Comparison of ENCODE assay signal across 11 mouse cellular contexts in genomic region chr19:55219359-55219758, GRCm38 (mm10). TPM values are rescaled to one million over a fixed set of nuclear protein-coding genes. Genes with fewer than 3 reads are reported as not detected.
A peak's percentile ranks its signal among the peaks of the same experiment; 100 is the strongest.
DNase-seq lines count a peak whose midpoint lies in the region; ATAC-seq lines count a peak whose summit lies in the region.
"Had no signal": no experiment of that assay in that cellular context is flagged by ENCODE, and none has a peak within 500 bp of the region (broad histone marks: within the 10 kb centered on the region; RNA-seq: fewer than 3 reads in every experiment).

No protein-coding gene starts in this region.

- H3K4me2 ChIP-seq in liver, embryonic 11.5 days: peak overlapping the region; percentile 72
- H3K4me2 ChIP-seq in embryonic facial prominence, embryonic 13.5 days: peak overlapping the region; percentile 61; the same call in 1 of the 2 replicates
- H3K4me2 ChIP-seq in intestine, embryonic 16.5 days (ENCODE audit: low read depth, low read length): no peak overlapping the region

- H3K36me3 ChIP-seq in liver, embryonic 11.5 days (ENCODE audit: control insufficient read depth, insufficient read depth, low read length): no peaks in the 10 kb centered on the region
- H3K36me3 ChIP-seq in embryonic facial prominence, embryonic 13.5 days: no peaks in the 10 kb centered on the region
- H3K36me3 ChIP-seq in intestine, embryonic 16.5 days (ENCODE audit: control insufficient read depth, insufficient read depth, low read length): no peaks in the 10 kb centered on the region

- ATAC-seq in liver, embryonic 11.5 days (replicated peaks; ENCODE audit: low FRiP score): no peak; the same call in 1 of the 2 replicates
- no peak for ATAC-seq in embryonic facial prominence, embryonic 13.5 days (ENCODE audit: insufficient number of reproducible peaks, insufficient read depth, low FRiP score, low TSS enrichment, low read depth)
- ATAC-seq in intestine, embryonic 16.5 days: 0 out of 2 replicates have a peak, but pooled peaks have one; percentile 22
- ATAC-seq in CD4-positive, CD25-positive, alpha-beta regulatory T cell, adult 4 months: no peak

- no peak for DNase-seq in liver, embryonic 11.5 days (ENCODE audit: low spot score)
- no peak for DNase-seq in liver
- DNase-seq in lung, postnatal 36 days: peak; percentile 49
- DNase-seq in cerebellum, adult 9-11 months: no peak
- DNase-seq: gastrocnemius, adult 2 months; retina, postnatal 1 day; thymus, adult 2 months had no signal

- H3K4me3 ChIP-seq in liver, embryonic 11.5 days (ENCODE audit: low read depth, low read length): no peak overlapping the region
- H3K4me3 ChIP-seq in embryonic facial prominence, embryonic 13.5 days: no peak overlapping the region
- no peak overlapping the region for H3K4me3 ChIP-seq in intestine, embryonic 16.5 days (ENCODE audit: low read length)

- peaks cover 13% of the 10 kb centered on the region for H3K4me1 ChIP-seq in liver, embryonic 11.5 days (replicated peaks; ENCODE audit: control insufficient read depth, insufficient read depth, low read length)
- H3K4me1 ChIP-seq in embryonic facial prominence, embryonic 13.5 days: peaks cover 15% of the 10 kb centered on the region
- H3K4me1 ChIP-seq in intestine, embryonic 16.5 days (ENCODE audit: control insufficient read depth, insufficient read depth, low read length): peaks cover 8% of the 10 kb centered on the region

- H3K9me3 ChIP-seq in liver, embryonic 11.5 days (ENCODE audit: control insufficient read depth, low read length): no peaks in the 10 kb centered on the region
- H3K9me3 ChIP-seq in embryonic facial prominence, embryonic 13.5 days: no peaks in the 10 kb centered on the region
- H3K9me3 ChIP-seq in intestine, embryonic 16.5 days (ENCODE audit: control insufficient read depth, low read length): no peaks in the 10 kb centered on the region

- H3K9ac ChIP-seq in liver, embryonic 11.5 days (ENCODE audit: low read depth, low read length): no peak overlapping the region; the same call in 1 of the 2 replicates
- H3K9ac ChIP-seq in embryonic facial prominence, embryonic 13.5 days: peak overlapping the region; percentile 69; the same call in 1 of the 2 replicates
- H3K9ac ChIP-seq in intestine, embryonic 16.5 days (ENCODE audit: low read depth, low read length): no peak overlapping the region; the same call in 1 of the 2 replicates

- 56% methylated on average over 8 of the region's 8 CpGs for WGBS in liver, embryonic 11.5 days
- 60% methylated on average over 8 of the region's 8 CpGs for WGBS in embryonic facial prominence, embryonic 13.5 days
- 71% methylated on average over 8 of the region's 8 CpGs for WGBS in intestine, embryonic 16.5 days

- no peaks in the 10 kb centered on the region for H3K27me3 ChIP-seq in liver, embryonic 11.5 days (replicated peaks; ENCODE audit: control insufficient read depth, insufficient read depth, low read length)
- no peaks in the 10 kb centered on the region for H3K27me3 ChIP-seq in embryonic facial prominence, embryonic 13.5 days
- H3K27me3 ChIP-seq in intestine, embryonic 16.5 days (replicated peaks; ENCODE audit: control insufficient read depth, insufficient read depth, low read length): no peaks in the 10 kb centered on the region

- peak overlapping the region; percentile 79 for H3K27ac ChIP-seq in liver, embryonic 11.5 days (ENCODE audit: low read depth, low read length)
- H3K27ac ChIP-seq in embryonic facial prominence, embryonic 13.5 days: no peak overlapping the region
- H3K27ac ChIP-seq in intestine, embryonic 16.5 days (ENCODE audit: low read length): no peak overlapping the region
- H3K27ac ChIP-seq: gastrocnemius, adult 2 months had no signal

RNA-seq across cellular contexts. Expression of gene Gucy2g, which starts 21.7 kb away (rescaled TPM):
- 0.04 TPM in 1 of 2 replicates, not detected in the other for polyA plus RNA-seq in liver, embryonic 11.5 days (2014; fragmentation: Nextera tagmentation; extraction: Ambion mirVana)
- 0.06 TPM in 1 of 2 replicates, not detected in the other for polyA plus RNA-seq in embryonic facial prominence, embryonic 13.5 days (2015; fragmentation: Nextera tagmentation; extraction: Ambion mirVana)
- polyA plus RNA-seq in intestine, embryonic 16.5 days (2015; fragmentation: Nextera tagmentation; extraction: Ambion mirVana): 0.04 and 0.06 TPM in 2 replicates
- under 1 TPM in 1 of 2 experiments, not detected in 1; 0.15 TPM for polyA plus RNA-seq in CD4-positive, CD25-positive, alpha-beta regulatory T cell, adult 4 months (2017; shearing (Covaris generic))

RNA-seq across cellular contexts. Expression of gene Acsl5, which starts 32.4 kb away (rescaled TPM):
- 125 and 130 TPM in 2 replicates for polyA plus RNA-seq in liver, embryonic 11.5 days (2014; fragmentation: Nextera tagmentation; extraction: Ambion mirVana)
- polyA plus RNA-seq in embryonic facial prominence, embryonic 13.5 days (2015; fragmentation: Nextera tagmentation; extraction: Ambion mirVana): 34.2 and 34.8 TPM in 2 replicates
- polyA plus RNA-seq in intestine, embryonic 16.5 days (2015; fragmentation: Nextera tagmentation; extraction: Ambion mirVana): 589 and 886 TPM in 2 replicates
- 10 to 100 TPM; 66.4 to 83.1 TPM for polyA plus RNA-seq in CD4-positive, CD25-positive, alpha-beta regulatory T cell, adult 4 months (2017; shearing (Covaris generic))

RNA-seq across cellular contexts. Expression of gene Tectb, which starts 38.8 kb away (rescaled TPM):
- not detected in 2 replicates for polyA plus RNA-seq in liver, embryonic 11.5 days (2014; fragmentation: Nextera tagmentation; extraction: Ambion mirVana)
- not detected in 2 replicates for polyA plus RNA-seq in embryonic facial prominence, embryonic 13.5 days (2015; fragmentation: Nextera tagmentation; extraction: Ambion mirVana)
- polyA plus RNA-seq in intestine, embryonic 16.5 days (2015; fragmentation: Nextera tagmentation; extraction: Ambion mirVana): 0.18 TPM in 1 of 2 replicates, not detected in the other
- polyA plus RNA-seq in CD4-positive, CD25-positive, alpha-beta regulatory T cell, adult 4 months (2017; shearing (Covaris generic)): not detected
- polyA plus RNA-seq: large intestine, adult 2 months had no signal
